Mouse (Mus musculus) megakaryocyte, adult 5-6 weeks (primary cell): ENCODE results near the gene Tuba8. TPM values are rescaled to one million over a fixed set of nuclear protein-coding genes. Genes with fewer than 3 reads are reported as not detected.

Experiments used
- total RNA-seq, 2 experiments: library from RNA; stranded (forward) in 1 of 2; stranded (reverse) in 1 of 2; fragments of 153-499, 151-499 nt in 1 of 2; fragments of 221-1000, 200-1000 nt in 1 of 2; gene quantifications; 2 replicates each; pipeline versions ENCODE4 v1.2.3 to v1.2.4; 2015 to 2017

The Tuba8 gene
- total RNA-seq, 2 experiments from 2014 or later, result 5.6 to 6.2 TPM

Other genes starting within 250 kb of the Tuba8 start
- 4.3 and 7.7 TPM in 2 replicates for gene Mical3, start 79.7 kb upstream of the Tuba8 start, total RNA-seq (2015)
- gene Mical3, start 79.7 kb upstream of the Tuba8 start, total RNA-seq (2017), result 2.4 TPM in 2 replicates
- gene Pex26, start 27.0 kb upstream of the Tuba8 start, total RNA-seq (2015), result 3.7 and 4.8 TPM in 2 replicates
- gene Pex26, start 27.0 kb upstream of the Tuba8 start, total RNA-seq (2017), result 4.2 and 5.7 TPM in 2 replicates
- gene Usp18, start 35.2 kb downstream of the Tuba8 start, total RNA-seq (2015), result 25.0 and 26.8 TPM in 2 replicates
- gene Usp18, start 35.2 kb downstream of the Tuba8 start, total RNA-seq (2017), result 14.2 and 20.7 TPM in 2 replicates
- 1.0 and 1.7 TPM in 2 replicates for gene Slc6a13, start 89.5 kb downstream of the Tuba8 start, total RNA-seq (2015)
- 1.2 and 3.3 TPM in 2 replicates for gene Slc6a13, start 89.5 kb downstream of the Tuba8 start, total RNA-seq (2017)
- gene Slc6a12, start 132.4 kb downstream of the Tuba8 start, total RNA-seq (2015), result 1.1 and 1.2 TPM in 2 replicates
- 3.8 and 7.9 TPM in 2 replicates for gene Slc6a12, start 132.4 kb downstream of the Tuba8 start, total RNA-seq (2017)